Mouse (Mus musculus) bone marrow macrophage, adult 2 months (primary cell): ENCODE measurements around the gene Gm7714. TPM values are rescaled to one million over a fixed set of nuclear protein-coding genes. Genes with fewer than 3 reads are reported as not detected.
"Not testable (repeated sequence)": the region's sequence is repeated elsewhere in the genome, so short reads cannot be mapped to it uniquely, and the experiment has no call there.

Experiments
- H3K27ac ChIP-seq: 2 replicates; pipeline ENCODE4 v1.5.1; 2012; ENCODE audit warnings: low read depth, low read length; ENCODE audit not compliant: insufficient read depth
- H3K4me1 ChIP-seq: 2 replicates; pipeline ENCODE4 v1.6.1; 2012; ENCODE audit warnings: low read length; ENCODE audit not compliant: control insufficient read depth, insufficient read depth
- H3K4me3 ChIP-seq: 2 replicates; pipeline ENCODE4 v1.5.1; 2012; ENCODE audit warnings: mild to moderate bottlenecking, low read length, moderate library complexity; ENCODE audit not compliant: insufficient read depth
- CTCF ChIP-seq: IDR thresholded peaks from 2 replicates; pipeline ENCODE4 v1.5.1; 2012; ENCODE audit warnings: low read depth, mild to moderate bottlenecking, low read length, moderate library complexity
- POLR2A ChIP-seq: IDR thresholded peaks from 2 replicates; pipeline ENCODE4 v1.6.1; 2012; ENCODE audit warnings: mild to moderate bottlenecking, low read depth, low read length, borderline replicate concordance
- polyA plus RNA-seq: library from polyadenylated mRNA; stranded (reverse); fragments of >200 nt; gene quantifications from 2 replicates; pipeline ENCODE4 v1.2.4, GENCODE M21; 2012; ENCODE audit not compliant: missing spikeins, insufficient read depth, insufficient read length

Gm7714 gene
- polyA plus RNA-seq: not detected in 2 replicates

DNA sequence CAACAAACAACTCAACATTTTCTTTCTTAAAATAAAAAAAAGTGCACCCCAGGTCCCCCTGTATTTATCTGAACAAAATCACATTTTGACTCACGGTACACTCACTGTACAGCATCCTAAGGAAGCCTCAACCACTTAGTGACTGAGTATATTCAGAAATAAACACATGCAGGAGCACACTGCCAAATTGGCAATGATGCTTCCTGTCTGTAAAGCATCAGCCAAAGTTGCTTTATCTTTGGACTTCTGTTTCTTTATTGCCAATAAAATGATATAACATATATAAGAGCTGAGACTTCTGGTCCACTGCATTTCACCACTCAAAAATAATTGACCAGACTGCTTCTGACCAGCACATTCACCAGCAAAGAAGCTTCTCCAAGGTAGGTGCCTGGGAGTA is at the start of gene Gm7714:
Gm7714 (plus strand) TSS at position 301 of the 400 bp plus-strand sequence.
- H3K27ac ChIP-seq: no peak within 1 kb of the TSS
- H3K4me1 ChIP-seq: no peaks in the 10 kb centered on the region
- no peak for TF ChIP-seq POLR2A
- TF ChIP-seq CTCF: no peak
- H3K4me3 ChIP-seq: no peak within 1 kb of the TSS

DNA sequence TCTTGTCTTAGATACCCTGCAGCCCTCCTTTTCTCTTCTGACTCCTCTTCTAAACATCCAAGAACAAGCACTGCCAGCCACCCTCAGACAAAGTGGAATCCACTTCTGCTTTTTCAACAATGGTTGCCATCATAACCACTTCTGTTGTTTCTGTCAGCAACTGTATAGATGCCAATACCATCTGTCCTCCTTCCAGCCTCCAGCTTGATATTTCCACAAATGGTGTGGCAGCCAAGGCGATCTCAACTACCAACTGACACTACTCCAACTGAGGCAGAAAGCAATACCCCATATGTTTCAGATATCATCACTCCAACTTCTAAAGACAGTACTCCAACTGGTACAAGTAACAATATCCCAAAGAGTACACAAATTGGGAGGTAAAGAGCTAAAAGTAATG is 12.2 kb upstream of the Gm7714 start:
- TF ChIP-seq CTCF (no peak), POLR2A (no peak)
- Histone ChIP-seq H3K4me1 (no peaks in the 10 kb centered on the region), H3K4me3 (no peak overlapping the region), H3K27ac (no peak overlapping the region)

DNA sequence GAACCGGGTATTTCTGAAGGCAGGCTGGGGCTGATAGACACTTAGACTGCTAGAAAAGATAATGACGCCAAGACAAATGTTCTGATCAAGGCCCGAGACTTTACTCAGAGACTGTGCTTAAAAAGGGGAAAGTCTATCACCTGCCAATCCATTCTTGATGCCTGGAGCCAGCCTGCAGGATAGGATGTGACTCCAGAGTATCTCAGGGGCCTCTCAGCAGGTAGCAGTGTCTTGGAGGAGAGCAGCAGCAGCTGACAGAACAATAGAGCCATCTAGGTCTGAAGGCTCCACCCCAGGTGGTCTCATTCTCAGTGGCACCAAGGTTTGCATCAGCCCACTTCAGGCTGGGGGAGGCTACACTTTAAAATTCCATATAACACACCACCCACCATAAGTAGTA is 42.6 kb downstream of the Gm7714 start:
- not testable (repeated sequence) for H3K4me3 ChIP-seq, H3K4me1 ChIP-seq, H3K27ac ChIP-seq

DNA sequence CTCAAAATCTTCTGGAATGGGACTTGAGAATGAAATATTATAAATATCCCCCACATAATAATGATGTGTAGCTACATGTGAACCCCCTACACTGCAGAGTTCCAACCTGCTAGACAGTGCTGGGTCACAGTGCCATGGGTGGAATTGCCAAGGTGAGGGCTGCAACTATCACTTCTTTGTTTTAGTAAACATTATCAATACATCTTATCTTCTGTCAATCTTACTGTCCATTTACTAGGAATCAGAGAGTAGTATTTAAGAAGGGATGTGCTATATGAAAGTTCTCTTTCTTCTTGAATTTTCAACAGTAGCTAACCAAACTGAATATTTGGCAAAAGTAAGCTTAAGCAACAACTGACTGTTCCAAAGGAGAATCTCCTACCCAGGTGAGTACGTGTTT is 48.3 kb downstream of the Gm7714 start, which contains the start of gene Prol1:
Prol1 (plus strand) TSS at position 301 of the 400 bp plus-strand sequence.
- Histone ChIP-seq H3K27ac (no peak within 1 kb of the TSS), H3K4me3 (no peak within 1 kb of the TSS), H3K4me1 (no peaks in the 10 kb centered on the region)
- TF ChIP-seq CTCF (no peak), POLR2A (no peak)

Other genes with a start within 250 kb of the Gm7714 start
- not detected in 2 replicates for gene Smr2, start 182.4 kb upstream of the Gm7714 start, polyA plus RNA-seq
- gene Gm11116, start 157.4 kb upstream of the Gm7714 start, polyA plus RNA-seq: not detected in 2 replicates
- gene Gm11115, start 114.8 kb upstream of the Gm7714 start, polyA plus RNA-seq: not detected in 2 replicates
- gene Prol1, start 48.4 kb downstream of the Gm7714 start, polyA plus RNA-seq: not detected in 2 replicates
- not detected in 2 replicates for gene Amtn, start 107.2 kb downstream of the Gm7714 start, polyA plus RNA-seq
- not detected in 2 replicates for gene Ambn, start 187.1 kb downstream of the Gm7714 start, polyA plus RNA-seq
- gene Enam, start 219.1 kb downstream of the Gm7714 start, polyA plus RNA-seq: not detected in 2 replicates